Mouse (Mus musculus) forebrain, embryonic 10.5 days (tissue): ENCODE measurements around the gene Aqp5. TPM values are rescaled to one million over a fixed set of nuclear protein-coding genes. Genes with fewer than 3 reads are reported as not detected.

ENCODE experiments used
- DNase-seq: peaks from one replicate; pipeline ENCODE4 v3.0.0-alpha.2; 2017; ENCODE audit warnings: low spot score; ENCODE audit errors: extremely low spot score
- H3K27ac ChIP-seq: fragments of 300-500 bp; sonication (generic); 2 replicates; pipeline ENCODE4 v1.5.1; 2016; ENCODE audit warnings: mild to moderate bottlenecking
- H3K27me3 ChIP-seq: fragments of 300-500 bp; sonication (generic); 2 replicates; pipeline ENCODE4 v1.6.1; 2016; ENCODE audit warnings: mild to moderate bottlenecking; ENCODE audit not compliant: poor library complexity, severe bottlenecking
- H3K36me3 ChIP-seq: fragments of 300-500 bp; sonication (generic); replicated peaks from 2 replicates; pipeline ENCODE4 v1.6.1; 2016; ENCODE audit warnings: mild to moderate bottlenecking, moderate library complexity
- H3K4me1 ChIP-seq: fragments of 300-500 bp; sonication (generic); 2 replicates; pipeline ENCODE4 v1.6.1; 2016
- H3K4me3 ChIP-seq: fragments of 300-500 bp; sonication (generic); 2 replicates; pipeline ENCODE4 v1.5.1; 2016; ENCODE audit warnings: mild to moderate bottlenecking, moderate library complexity
- H3K9me3 ChIP-seq: fragments of 300-500 bp; sonication (generic); 2 replicates; pipeline ENCODE4 v1.6.1; 2016; ENCODE audit warnings: mild to moderate bottlenecking, moderate library complexity
- WGBS: fragments of 180-500 bp; shearing (Covaris S2); methylation state at CpG from one replicate; pipeline ENCODE4 v1.1.7; 2016; 5-methylcytosine and 5-hydroxymethylcytosine counted together
- polyA plus RNA-seq: library from polyadenylated mRNA; unstranded; fragments of >200 nt; fragmentation: Nextera tagmentation; extraction: Ambion mirVana; gene quantifications from 2 replicates; pipeline ENCODE4 v1.2.1, GENCODE M21; 2016

Gene Aqp5
- polyA plus RNA-seq, 1 experiment from 2014 or later, result not detected

DNA sequence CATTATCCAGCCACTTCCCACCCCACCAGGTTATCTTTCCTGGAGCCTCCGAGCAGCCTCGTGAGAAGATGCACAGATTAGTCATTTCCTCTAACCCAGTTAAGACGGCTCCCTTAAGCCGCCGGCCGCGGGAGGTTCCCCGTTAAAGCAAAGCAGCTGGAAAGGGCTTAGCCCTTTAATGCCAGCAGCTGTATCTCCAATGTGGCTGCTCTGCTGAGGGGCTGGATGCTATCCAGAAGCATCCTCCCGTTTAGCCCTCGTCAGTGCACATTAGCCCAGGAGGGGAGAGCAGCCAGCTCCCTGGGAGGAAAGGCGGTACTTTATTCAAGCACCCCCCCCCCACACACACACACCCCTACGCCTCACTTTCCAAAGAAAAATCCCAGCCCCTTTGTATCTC is 24.2 kb downstream of the Aqp5 start:
- WGBS, result 8% methylated on average over 12 of the region's 12 CpGs
- 0 out of 2 replicates have a peak, but pooled peaks cover 4% of the 10 kb centered on the region for H3K9me3 ChIP-seq
- H3K4me1 ChIP-seq, result peaks cover 26% of the 10 kb centered on the region
- no peak overlapping the region for H3K27ac ChIP-seq
- H3K27me3 ChIP-seq, result peaks cover 57% of the 10 kb centered on the region
- no peak for DNase-seq
- H3K36me3 ChIP-seq, result peaks cover 11% of the 10 kb centered on the region
- no peak overlapping the region for H3K4me3 ChIP-seq

DNA sequence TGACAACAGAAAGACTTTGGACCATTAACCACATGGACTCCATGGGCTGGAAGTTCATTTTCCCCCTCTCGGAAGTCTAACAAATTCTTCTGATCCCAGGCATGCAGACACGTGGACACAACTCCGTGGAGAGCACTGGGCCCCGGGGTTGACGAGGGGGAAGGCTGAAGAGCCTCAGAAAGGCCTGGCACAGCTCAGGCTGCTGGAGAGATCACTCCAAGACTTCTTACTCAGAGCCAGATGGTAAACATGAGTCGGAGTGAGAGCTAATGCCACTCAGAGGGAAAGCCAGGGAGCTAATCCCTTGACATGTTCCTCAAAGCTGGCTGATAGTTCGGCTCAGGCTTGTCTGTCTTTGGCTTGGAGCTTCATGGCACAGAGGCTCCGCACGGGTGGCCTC is 24.7 kb downstream of the Aqp5 start:
- Histone ChIP-seq H3K9me3 (0 out of 2 replicates have a peak, but pooled peaks cover 4% of the 10 kb centered on the region), H3K27ac (no peak overlapping the region), H3K4me3 (no peak overlapping the region), H3K4me1 (peaks cover 26% of the 10 kb centered on the region), H3K27me3 (peaks cover 52% of the 10 kb centered on the region), H3K36me3 (peaks cover 14% of the 10 kb centered on the region)
- DNase-seq, result no peak
- WGBS, result 60% methylated on average over 9 of the region's 9 CpGs

DNA sequence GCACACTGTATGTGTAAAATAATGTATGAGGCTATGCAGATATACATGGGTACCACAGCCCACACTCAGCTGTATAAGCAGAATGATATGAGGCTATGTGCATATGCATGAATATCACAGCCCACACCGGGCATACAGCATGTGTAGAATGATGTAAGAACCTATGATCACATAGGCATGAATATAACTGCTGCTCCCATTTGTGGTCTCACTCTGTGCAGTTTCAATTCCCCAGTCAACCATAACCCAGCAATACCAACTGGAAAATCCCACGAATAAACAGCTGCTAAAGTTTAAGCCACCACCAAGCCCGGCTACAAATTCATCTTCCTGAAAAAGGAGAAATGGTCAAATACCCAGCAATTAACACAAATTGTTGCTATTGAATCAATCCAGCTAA is 28.0 kb downstream of the Aqp5 start:
- WGBS, result 95% methylated on average over 3 of the region's 3 CpGs
- Histone ChIP-seq H3K27me3 (peaks cover 21% of the 10 kb centered on the region), H3K36me3 (peaks cover 48% of the 10 kb centered on the region), H3K27ac (no peak overlapping the region), H3K4me1 (peaks cover 16% of the 10 kb centered on the region), H3K9me3 (no peaks in the 10 kb centered on the region), H3K4me3 (no peak overlapping the region)
- DNase-seq, result no peak

DNA sequence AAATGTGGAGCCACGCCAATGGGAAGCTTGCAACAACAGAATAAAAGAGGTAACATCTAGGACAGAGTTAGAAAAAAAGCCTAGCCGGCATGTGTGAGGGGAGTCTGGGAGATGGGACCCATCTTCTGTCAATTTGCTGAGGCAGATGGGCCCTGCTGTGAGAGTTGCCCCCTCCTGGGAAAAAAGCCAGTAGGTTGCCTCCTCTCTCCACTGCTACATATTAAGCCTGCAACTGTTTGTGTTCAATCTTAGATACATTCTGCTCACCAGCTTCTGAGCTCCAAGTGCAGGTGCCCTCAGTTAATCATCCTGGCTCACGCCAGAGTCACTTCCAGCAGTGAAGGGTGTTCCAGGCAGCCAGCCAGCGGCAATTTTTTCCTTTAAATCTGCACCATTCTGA is 29.2 kb downstream of the Aqp5 start:
- Histone ChIP-seq H3K4me3 (no peak overlapping the region), H3K9me3 (no peaks in the 10 kb centered on the region), H3K27me3 (peaks cover 9% of the 10 kb centered on the region), H3K4me1 (peaks cover 8% of the 10 kb centered on the region), H3K36me3 (peaks cover 60% of the 10 kb centered on the region), H3K27ac (no peak overlapping the region)
- no peak for DNase-seq
- WGBS, result 88% methylated on average over 4 of the region's 4 CpGs

DNA sequence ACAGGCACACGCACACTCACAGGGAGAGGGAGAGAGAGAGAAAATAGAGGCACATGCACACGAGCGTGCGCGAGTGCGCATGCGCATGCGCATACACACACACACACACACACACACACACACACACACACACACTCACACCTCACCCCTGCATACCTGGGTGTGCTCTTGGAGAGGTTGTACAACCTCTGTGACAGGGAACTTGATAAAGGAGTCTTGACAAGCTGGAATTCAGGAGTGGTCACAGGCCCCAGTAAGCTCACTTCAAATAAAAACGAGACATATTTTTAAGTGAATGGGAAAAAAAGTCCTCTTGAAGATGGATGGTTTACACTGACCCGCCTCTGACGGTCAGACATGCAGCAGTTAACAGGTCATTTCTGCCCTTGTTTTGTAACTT is 31.5 kb downstream of the Aqp5 start:
- Histone ChIP-seq H3K27me3 (no peaks in the 10 kb centered on the region), H3K4me1 (no peaks in the 10 kb centered on the region), H3K36me3 (peaks cover 82% of the 10 kb centered on the region), H3K27ac (no peak overlapping the region), H3K9me3 (no peaks in the 10 kb centered on the region), H3K4me3 (no peak overlapping the region)
- DNase-seq, result no peak
- WGBS, result 95% methylated on average over 11 of the region's 11 CpGs

DNA sequence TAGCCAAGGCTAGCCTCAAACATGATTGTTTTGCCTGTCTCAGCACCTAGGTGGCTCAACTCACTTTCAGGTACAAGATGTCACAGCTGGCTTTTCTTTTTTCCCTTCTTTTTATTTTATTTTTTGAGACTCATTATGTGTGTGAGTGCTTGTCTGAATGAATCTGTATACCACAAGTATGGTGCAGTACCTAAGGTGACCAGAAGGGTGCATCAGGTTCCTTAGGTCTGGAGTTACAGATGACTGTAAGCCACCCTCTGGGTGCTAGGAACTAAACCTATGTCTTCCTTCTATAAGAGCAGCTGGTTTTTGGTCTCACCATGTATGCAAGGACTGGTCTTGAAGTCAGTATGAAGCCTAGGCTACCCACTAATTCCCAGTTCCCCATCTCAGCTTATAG is 41.0 kb downstream of the Aqp5 start:
- Histone ChIP-seq H3K27me3 (no peaks in the 10 kb centered on the region), H3K36me3 (peaks cover 98% of the 10 kb centered on the region), H3K4me1 (no peaks in the 10 kb centered on the region), H3K27ac (no peak overlapping the region), H3K9me3 (peaks cover 11% of the 10 kb centered on the region; the same call in 1 of the 2 replicates), H3K4me3 (no peak overlapping the region)
- no peak for DNase-seq

DNA sequence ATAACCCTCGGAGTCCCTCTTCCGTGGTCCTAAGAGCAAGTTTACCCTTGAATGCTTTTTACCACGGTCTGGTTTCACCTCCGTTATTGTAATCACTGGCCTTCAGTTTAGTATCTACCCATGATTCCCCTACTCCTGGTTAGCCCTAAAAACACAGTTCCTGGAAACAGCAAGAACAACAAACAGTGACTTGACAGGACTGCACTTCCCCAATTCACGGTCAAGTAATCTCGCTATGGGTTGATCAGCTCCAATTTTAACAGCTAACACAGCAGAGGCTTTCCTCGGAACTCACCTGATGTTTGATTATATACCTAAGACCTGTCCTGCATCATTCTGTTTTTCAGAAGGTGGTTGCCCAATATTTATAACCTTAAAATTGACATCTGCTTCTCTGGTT is 44.1 kb downstream of the Aqp5 start:
- DNase-seq, result no peak
- peaks cover 100% of the 10 kb centered on the region for H3K36me3 ChIP-seq
- H3K9me3 ChIP-seq, result peaks cover 11% of the 10 kb centered on the region; the same call in 1 of the 2 replicates
- WGBS, result 94% methylated on average over 7 of the region's 7 CpGs
- H3K4me3 ChIP-seq, result no peak overlapping the region
- H3K4me1 ChIP-seq, result no peaks in the 10 kb centered on the region
- no peaks in the 10 kb centered on the region for H3K27me3 ChIP-seq
- no peak overlapping the region for H3K27ac ChIP-seq

DNA sequence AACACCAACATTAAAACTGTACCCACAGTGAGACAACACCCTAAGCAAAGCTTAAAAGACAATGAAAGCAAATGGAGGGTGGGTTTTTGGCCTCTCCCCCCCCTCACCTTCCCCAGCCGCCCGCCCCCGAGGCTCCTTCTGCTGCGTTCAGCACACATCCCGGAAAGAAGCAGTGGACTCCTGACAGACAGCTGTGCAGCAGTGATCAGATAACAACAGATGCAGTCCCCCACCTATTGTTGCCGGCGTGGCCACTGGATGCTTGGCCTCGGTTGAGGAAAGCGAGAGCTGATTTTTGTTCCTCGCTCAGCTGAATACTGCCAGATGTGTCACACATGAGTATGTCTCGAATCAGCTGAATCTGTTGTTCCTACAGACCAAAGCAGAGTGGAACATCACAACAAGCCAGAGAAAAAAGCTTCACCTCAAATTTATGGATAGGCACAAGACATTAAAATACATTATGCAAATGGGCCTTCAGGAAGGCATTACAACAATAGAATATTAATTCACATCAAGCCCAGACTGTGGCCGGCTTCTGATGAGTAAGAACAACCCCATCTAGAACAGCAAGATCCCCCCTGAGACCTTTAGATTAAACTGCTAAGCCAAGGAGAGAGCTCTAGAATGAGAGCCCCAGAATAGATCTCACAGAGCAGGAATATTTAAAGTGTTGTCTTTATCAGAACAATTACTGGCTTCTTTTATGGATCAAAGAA is 47.0 kb downstream of the Aqp5 start:
- no peak overlapping the region for H3K27ac ChIP-seq
- H3K4me1 ChIP-seq, result no peaks in the 10 kb centered on the region
- H3K4me3 ChIP-seq, result no peak overlapping the region
- no peak for DNase-seq
- H3K9me3 ChIP-seq, result peaks cover under 1% of the 10 kb centered on the region; the same call in 1 of the 2 replicates
- 89% methylated on average over 12 of the region's 12 CpGs for WGBS
- peaks cover 100% of the 10 kb centered on the region for H3K36me3 ChIP-seq
- no peaks in the 10 kb centered on the region for H3K27me3 ChIP-seq

DNA sequence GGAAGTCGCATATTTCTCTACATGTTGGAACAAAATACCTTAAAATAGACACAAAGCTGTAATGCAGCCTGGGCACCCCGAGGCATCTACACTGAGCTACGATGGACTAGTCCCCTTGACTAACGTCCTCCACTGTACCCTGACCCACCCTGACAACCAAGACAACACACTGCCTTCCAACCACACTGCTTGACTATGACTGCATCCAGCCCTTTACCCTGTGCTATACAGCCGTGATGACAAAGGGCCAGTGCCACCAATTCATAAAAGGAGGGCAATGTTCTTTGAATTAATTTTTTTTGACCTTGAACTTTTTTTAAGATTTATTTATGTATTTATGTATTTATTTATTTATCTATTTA is 47.5 kb downstream of the Aqp5 start:
- no peak overlapping the region for H3K27ac ChIP-seq
- WGBS, result 93% methylated on average over 5 of the region's 5 CpGs

DNA sequence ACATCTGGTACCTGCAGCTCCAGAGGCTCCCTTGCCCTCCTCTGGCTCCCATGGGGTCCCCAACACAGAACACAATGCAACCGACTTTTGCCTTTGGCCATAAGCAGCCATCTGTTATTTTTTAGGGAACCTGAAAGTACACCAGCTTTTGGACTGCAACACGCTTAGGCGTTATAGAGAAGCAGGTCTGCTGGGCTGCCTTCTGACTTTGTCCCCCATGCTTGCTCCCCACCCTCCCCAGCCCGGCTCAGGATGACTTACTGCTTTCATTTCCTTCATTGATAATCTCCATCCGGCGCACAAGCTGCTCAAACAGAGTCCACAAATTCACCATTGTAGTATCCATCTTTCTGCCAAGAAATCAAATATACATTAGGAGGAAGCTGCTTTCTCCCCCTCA is 52.0 kb downstream of the Aqp5 start:
- Histone ChIP-seq H3K9me3 (no peaks in the 10 kb centered on the region), H3K4me3 (no peak overlapping the region), H3K36me3 (peaks cover 56% of the 10 kb centered on the region), H3K4me1 (peaks cover 38% of the 10 kb centered on the region), H3K27me3 (no peaks in the 10 kb centered on the region), H3K27ac (no peak overlapping the region)
- DNase-seq, result no peak
- 89% methylated on average over 6 of the region's 6 CpGs for WGBS

More for the DNA sequence above, 47.5 kb downstream of the Aqp5 start:
- H3K4me3 ChIP-seq, result no peak overlapping the region
- no peak for DNase-seq
- H3K27me3 ChIP-seq, result no peaks in the 10 kb centered on the region
- H3K36me3 ChIP-seq, result peaks cover 100% of the 10 kb centered on the region
- H3K9me3 ChIP-seq, result no peaks in the 10 kb centered on the region
- no peaks in the 10 kb centered on the region for H3K4me1 ChIP-seq

DNA sequence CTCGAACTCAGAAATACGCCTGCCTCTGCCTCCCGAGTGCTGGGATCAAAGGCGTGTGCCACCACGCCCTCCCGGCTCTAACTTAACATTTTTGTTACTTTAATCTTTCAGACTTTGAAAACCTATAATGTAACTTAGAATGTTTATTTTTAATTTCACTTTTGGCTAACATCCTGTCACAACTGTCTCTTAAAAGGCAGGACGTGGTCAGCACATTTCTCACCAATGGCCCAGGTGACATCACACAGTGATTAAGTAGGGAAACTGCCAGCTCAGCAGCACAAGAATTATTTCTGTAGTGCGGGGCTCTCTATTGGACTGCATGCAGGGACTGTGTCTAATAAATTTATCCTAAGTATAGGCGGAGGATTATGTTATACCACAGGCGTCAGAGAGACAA is 53.2 kb downstream of the Aqp5 start:
- H3K27me3 ChIP-seq, result no peaks in the 10 kb centered on the region
- 93% methylated on average over 10 of the region's 10 CpGs for WGBS
- peaks cover 44% of the 10 kb centered on the region for H3K36me3 ChIP-seq
- no peak overlapping the region for H3K4me3 ChIP-seq
- H3K4me1 ChIP-seq, result peaks cover 50% of the 10 kb centered on the region
- H3K9me3 ChIP-seq, result no peaks in the 10 kb centered on the region
- no peak overlapping the region for H3K27ac ChIP-seq
- DNase-seq, result no peak
